Mouse (Mus musculus) limb, embryonic 15.5 days (tissue): Measurements from ENCODE around the gene Cdkn2aip. TPM values are rescaled to one million over a fixed set of nuclear protein-coding genes. Genes with fewer than 3 reads are reported as not detected.

ENCODE experiments used
- ATAC-seq: fragments of 200-750 bp; cut with Nextera tagmentation; 2 replicates; pipeline ENCODE4 v1.8.0; 2017; ENCODE audit warnings: low read depth, moderate TSS enrichment; ENCODE audit not compliant: insufficient number of reproducible peaks, low FRiP score, low TSS enrichment
- H3K27ac ChIP-seq: fragments of 300-500 bp; sonication (generic); 2 replicates; pipeline ENCODE4 v1.5.1; 2015; ENCODE audit warnings: moderate library complexity, mild to moderate bottlenecking, inconsistent platforms
- H3K27me3 ChIP-seq: fragments of 300-500 bp; sonication (generic); 2 replicates; pipeline ENCODE4 v1.6.1; 2015; ENCODE audit warnings: inconsistent platforms
- H3K36me3 ChIP-seq: fragments of 300-500 bp; sonication (generic); 2 replicates; pipeline ENCODE4 v1.6.1; 2015; ENCODE audit warnings: inconsistent platforms
- H3K4me1 ChIP-seq: fragments of 300-500 bp; sonication (generic); 2 replicates; pipeline ENCODE4 v1.6.1; 2015; ENCODE audit warnings: inconsistent platforms
- H3K4me2 ChIP-seq: fragments of 300-500 bp; sonication (generic); 2 replicates; pipeline ENCODE4 v1.6.1; 2015; ENCODE audit warnings: mild to moderate bottlenecking, inconsistent platforms
- H3K4me3 ChIP-seq: fragments of 300-500 bp; sonication (generic); 2 replicates; pipeline ENCODE4 v1.5.1; 2015; ENCODE audit warnings: mild to moderate bottlenecking, inconsistent platforms
- H3K9ac ChIP-seq: fragments of 300-500 bp; sonication (generic); 2 replicates; pipeline ENCODE4 v1.6.1; 2015; ENCODE audit warnings: inconsistent platforms
- H3K9me3 ChIP-seq: fragments of 300-500 bp; sonication (generic); 2 replicates; pipeline ENCODE4 v1.6.1; 2016; ENCODE audit warnings: inconsistent platforms
- WGBS: fragments of 180-500 bp; shearing (Covaris S2); methylation state at CpG from one replicate; pipeline ENCODE4 v1.1.7; 2015; 5-methylcytosine and 5-hydroxymethylcytosine counted together
- polyA plus RNA-seq: library from polyadenylated mRNA; unstranded; fragments of >200 nt; fragmentation: Nextera tagmentation; extraction: Ambion mirVana; gene quantifications from 2 replicates; pipeline ENCODE4 v1.2.1, GENCODE M21; 2015

Cdkn2aip gene
- polyA plus RNA-seq, 1 experiment from 2014 or later: 22.2 TPM

DNA sequence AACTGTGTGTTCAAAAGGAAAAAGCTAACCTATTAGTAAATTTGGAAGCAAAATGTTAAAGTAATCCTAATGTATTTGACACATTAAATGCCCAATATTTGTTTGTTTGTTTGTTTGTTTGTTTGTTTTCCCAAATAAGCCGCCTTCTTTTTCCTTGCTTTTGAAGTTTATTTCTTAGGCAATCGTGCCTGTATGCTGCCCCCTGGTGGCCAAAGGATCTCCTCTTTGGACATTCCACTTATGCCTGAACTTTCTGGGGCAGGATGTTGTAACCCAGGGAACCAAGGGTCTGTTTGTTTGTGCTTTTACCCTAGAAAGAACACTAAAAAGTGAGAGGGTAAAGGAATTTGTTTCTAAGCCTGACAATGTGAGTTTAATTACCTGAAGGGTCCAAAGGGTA is 20.6 kb downstream of the Cdkn2aip start:
- H3K27ac ChIP-seq: no peak overlapping the region
- no peak for ATAC-seq
- 0 out of 2 replicates have a peak, but pooled peaks cover 4% of the 10 kb centered on the region for H3K4me1 ChIP-seq
- no peaks in the 10 kb centered on the region for H3K9me3 ChIP-seq
- no peak overlapping the region for H3K4me3 ChIP-seq
- no peak overlapping the region for H3K4me2 ChIP-seq
- WGBS: 10% methylated on average over 2 of the region's 2 CpGs
- H3K36me3 ChIP-seq: no peaks in the 10 kb centered on the region
- H3K9ac ChIP-seq: no peak overlapping the region
- H3K27me3 ChIP-seq: no peaks in the 10 kb centered on the region

DNA sequence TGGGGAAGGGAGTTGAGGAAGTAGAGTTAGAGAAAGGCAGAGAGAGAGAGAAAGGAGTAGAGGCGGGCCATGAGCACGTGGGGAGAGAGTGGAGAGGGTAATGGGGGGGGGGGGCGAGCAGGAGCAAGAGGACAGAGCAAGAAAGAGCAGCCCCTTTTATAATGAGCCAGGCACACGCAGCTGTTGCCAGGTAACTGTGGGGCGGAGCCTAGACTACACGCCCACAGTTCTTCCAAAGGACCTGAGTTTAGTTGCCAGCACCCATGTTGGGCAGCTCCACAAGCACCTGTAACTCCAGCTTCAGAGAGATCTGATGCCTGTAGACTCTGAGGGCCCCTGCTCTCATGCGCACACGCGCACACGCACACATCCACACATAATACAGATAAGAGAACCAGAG is 21.9 kb downstream of the Cdkn2aip start:
- no peak for ATAC-seq
- no peaks in the 10 kb centered on the region for H3K9me3 ChIP-seq
- H3K9ac ChIP-seq: no peak overlapping the region
- 0 out of 2 replicates have a peak, but pooled peaks cover 4% of the 10 kb centered on the region for H3K4me1 ChIP-seq
- 80% methylated on average over 9 of the region's 10 CpGs for WGBS
- no peak overlapping the region for H3K27ac ChIP-seq
- H3K36me3 ChIP-seq: no peaks in the 10 kb centered on the region
- H3K4me3 ChIP-seq: no peak overlapping the region
- no peaks in the 10 kb centered on the region for H3K27me3 ChIP-seq
- H3K4me2 ChIP-seq: no peak overlapping the region

DNA sequence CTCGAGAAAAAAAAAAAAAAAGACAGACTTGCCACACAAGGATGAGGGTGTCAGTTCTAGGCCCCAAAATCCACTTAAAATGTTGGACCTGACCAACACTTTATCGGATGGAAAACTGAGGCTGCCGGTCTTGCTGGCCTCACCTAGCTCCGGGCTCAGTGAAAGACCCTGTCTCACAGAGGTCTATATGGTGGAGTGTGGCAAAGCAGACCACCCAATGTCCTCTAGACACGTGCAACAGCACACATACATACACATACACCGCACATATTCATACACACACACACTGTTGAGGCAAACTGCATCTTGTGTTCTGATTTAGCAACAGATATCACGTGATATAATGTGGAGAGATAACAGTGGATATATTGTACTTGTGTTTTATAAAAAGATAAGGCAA is 22.4 kb downstream of the Cdkn2aip start:
- H3K4me3 ChIP-seq: no peak overlapping the region
- H3K9me3 ChIP-seq: no peaks in the 10 kb centered on the region
- no peak overlapping the region for H3K4me2 ChIP-seq
- 0 out of 2 replicates have a peak, but pooled peaks cover 4% of the 10 kb centered on the region for H3K4me1 ChIP-seq
- no peak overlapping the region for H3K9ac ChIP-seq
- WGBS: 61% methylated on average over 7 of the region's 7 CpGs
- no peak for ATAC-seq
- H3K27me3 ChIP-seq: no peaks in the 10 kb centered on the region
- no peak overlapping the region for H3K27ac ChIP-seq
- H3K36me3 ChIP-seq: no peaks in the 10 kb centered on the region

DNA sequence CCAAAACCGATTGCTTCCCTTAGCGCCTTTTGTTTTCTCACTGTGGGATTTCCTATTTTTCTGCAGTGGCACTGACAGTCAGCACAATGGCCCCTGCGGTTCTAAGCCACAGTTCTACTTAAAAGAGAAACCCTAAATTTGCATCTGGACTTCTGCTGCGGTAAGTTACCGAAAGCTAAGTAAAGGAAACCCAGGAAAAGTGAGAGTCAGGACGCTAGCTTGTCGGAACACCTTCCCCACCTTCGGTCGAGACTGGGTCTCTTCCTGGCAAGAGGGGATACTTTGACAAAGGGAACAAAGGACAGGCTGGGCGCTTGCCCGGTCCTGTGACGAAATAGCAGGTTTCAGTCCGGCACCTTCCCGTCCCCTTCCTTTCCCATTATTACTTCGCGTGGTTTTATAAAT is 23.1 kb downstream of the Cdkn2aip start:
- H3K27me3 ChIP-seq: no peaks in the 10 kb centered on the region
- no peak overlapping the region for H3K9ac ChIP-seq
- H3K4me2 ChIP-seq: peak overlapping the region; percentile 41
- no peaks in the 10 kb centered on the region for H3K36me3 ChIP-seq
- no peak for ATAC-seq
- H3K4me1 ChIP-seq: 0 out of 2 replicates have a peak, but pooled peaks cover 4% of the 10 kb centered on the region
- WGBS: 9% methylated on average over 16 of the region's 16 CpGs
- peak overlapping the region; percentile 24 for H3K4me3 ChIP-seq
- H3K9me3 ChIP-seq: no peaks in the 10 kb centered on the region
- no peak overlapping the region for H3K27ac ChIP-seq

DNA sequence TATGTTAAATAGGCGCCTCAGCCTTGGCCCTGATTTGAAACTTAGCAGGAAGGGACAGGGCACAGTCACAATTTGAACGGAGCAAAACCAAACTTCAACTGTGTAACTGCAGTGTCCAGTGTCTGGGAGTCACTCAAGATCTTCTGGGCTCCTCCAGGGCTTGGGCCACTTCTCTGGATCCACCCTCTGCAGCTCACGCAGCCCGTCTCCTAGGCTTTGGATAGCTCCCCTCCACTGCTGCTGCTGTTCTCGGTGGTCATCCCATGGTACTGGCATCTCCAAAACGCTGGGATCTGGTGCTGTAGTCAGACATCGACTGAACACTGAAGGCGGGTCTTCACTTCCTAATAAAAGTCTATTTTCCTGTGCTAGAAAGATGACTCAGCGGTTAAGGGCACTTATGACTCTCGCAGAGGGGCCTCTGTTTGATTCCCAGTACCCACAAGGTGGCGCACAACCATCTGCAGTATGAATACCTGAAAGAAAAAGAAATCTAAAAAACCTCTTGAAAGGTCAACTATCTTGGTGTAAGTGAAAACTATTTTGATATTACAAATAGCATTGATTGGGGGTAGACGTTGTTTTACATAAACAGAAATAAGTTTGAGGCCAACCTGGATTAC is 23.9 kb downstream of the Cdkn2aip start:
- Histone ChIP-seq H3K4me3 (no peak overlapping the region), H3K4me2 (no peak overlapping the region), H3K36me3 (no peaks in the 10 kb centered on the region), H3K27me3 (no peaks in the 10 kb centered on the region), H3K9ac (no peak overlapping the region), H3K4me1 (0 out of 2 replicates have a peak, but pooled peaks cover 4% of the 10 kb centered on the region), H3K27ac (no peak overlapping the region), H3K9me3 (no peaks in the 10 kb centered on the region)
- 65% methylated on average over 12 of the region's 12 CpGs for WGBS
- ATAC-seq: no peak

DNA sequence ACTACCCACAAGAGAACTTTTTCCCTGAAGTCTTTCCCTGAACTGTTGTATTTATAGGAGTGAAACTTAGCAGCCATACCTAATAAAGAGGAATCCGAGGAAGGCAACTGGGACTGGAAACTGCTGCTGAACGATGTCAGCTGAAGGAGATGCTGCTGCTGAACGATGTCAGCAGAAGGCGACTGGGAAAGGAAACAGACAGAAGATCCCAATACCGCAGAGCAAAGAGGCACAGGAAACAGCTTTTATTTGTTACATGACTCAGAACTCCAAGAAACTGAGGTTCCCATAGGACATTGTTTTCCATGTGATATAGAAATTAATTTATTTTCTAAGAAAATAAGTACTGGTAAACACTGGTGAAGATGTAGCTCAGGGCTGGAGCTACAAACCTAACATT is 29.3 kb downstream of the Cdkn2aip start:
- Histone ChIP-seq H3K27me3 (no peaks in the 10 kb centered on the region), H3K4me3 (no peak overlapping the region), H3K36me3 (peaks cover 3% of the 10 kb centered on the region; the same call in 1 of the 2 replicates), H3K4me1 (no peaks in the 10 kb centered on the region), H3K9ac (no peak overlapping the region), H3K9me3 (no peaks in the 10 kb centered on the region), H3K4me2 (no peak overlapping the region), H3K27ac (no peak overlapping the region)
- WGBS: 42% methylated on average over 5 of the region's 5 CpGs
- ATAC-seq: no peak

DNA sequence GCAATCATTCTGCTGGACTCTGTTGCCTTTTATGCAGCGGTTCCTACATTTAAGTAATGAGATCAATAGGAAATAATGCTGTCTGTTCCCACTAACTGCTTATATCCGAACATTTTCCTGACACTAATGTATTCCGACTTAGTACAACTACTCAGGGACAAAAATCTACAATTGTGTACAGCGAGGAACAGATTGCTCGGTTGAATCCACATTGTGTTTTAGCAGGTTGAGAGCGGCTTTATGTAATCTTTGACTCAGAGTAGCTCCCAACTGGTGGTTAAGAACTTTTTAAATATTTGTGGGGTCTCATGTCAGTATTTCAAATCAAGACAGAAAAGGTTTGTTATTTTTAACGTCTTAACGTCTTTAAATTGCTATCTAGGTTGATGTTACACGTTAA is 29.7 kb downstream of the Cdkn2aip start:
- H3K36me3 ChIP-seq: peaks cover 3% of the 10 kb centered on the region; the same call in 1 of the 2 replicates
- no peak overlapping the region for H3K27ac ChIP-seq
- H3K4me3 ChIP-seq: no peak overlapping the region
- no peaks in the 10 kb centered on the region for H3K4me1 ChIP-seq
- H3K27me3 ChIP-seq: no peaks in the 10 kb centered on the region
- ATAC-seq: no peak
- H3K4me2 ChIP-seq: no peak overlapping the region
- no peak overlapping the region for H3K9ac ChIP-seq
- H3K9me3 ChIP-seq: no peaks in the 10 kb centered on the region
- 82% methylated on average over 9 of the region's 9 CpGs for WGBS

DNA sequence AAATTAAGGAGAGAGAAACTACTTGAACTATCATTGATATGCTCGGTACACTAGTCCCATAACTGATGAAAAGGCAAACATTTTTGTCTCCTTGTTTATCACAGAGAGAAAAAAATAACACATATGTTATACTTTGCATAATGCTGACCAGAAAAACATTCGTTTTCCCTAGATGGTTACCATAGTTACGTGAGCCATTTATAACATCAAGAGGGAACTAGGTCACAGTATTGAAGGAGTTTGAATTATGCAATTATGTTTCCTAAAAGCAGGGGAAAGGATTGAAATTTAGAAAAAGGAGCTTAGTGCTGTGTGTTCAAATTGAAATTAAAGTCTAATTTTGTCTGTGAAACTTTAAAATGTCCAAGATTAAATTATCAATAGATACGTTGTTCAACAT is 33.4 kb downstream of the Cdkn2aip start:
- Histone ChIP-seq H3K4me1 (0 out of 2 replicates have a peak, but pooled peaks cover 3% of the 10 kb centered on the region), H3K36me3 (peaks cover 3% of the 10 kb centered on the region; the same call in 1 of the 2 replicates), H3K27ac (no peak overlapping the region), H3K9ac (no peak overlapping the region), H3K4me3 (no peak overlapping the region), H3K9me3 (no peaks in the 10 kb centered on the region), H3K27me3 (no peaks in the 10 kb centered on the region), H3K4me2 (no peak overlapping the region)
- WGBS: 85% methylated on average over 4 of the region's 4 CpGs
- ATAC-seq: no peak

DNA sequence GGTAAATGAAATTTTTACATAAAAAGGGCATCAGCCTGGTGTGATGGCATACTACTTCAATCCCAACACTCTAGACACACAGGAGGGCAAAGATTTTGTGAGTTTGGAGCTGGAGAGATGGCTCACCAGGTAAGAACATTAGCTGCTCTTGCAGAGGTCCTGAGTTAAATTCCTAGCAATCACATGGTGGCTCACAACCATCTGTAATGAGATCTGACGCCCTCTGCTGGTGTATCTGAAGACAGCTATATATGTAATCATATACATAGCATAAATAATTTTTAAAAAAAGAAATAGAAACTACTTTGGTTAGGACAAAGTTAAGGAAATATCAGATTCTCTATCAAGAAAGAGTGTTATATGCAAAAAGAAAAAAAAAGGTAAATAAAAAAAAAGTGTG is 34.1 kb downstream of the Cdkn2aip start:
- Histone ChIP-seq H3K27me3 (no peaks in the 10 kb centered on the region), H3K4me1 (0 out of 2 replicates have a peak, but pooled peaks cover 3% of the 10 kb centered on the region), H3K36me3 (peaks cover 3% of the 10 kb centered on the region; the same call in 1 of the 2 replicates), H3K9me3 (no peaks in the 10 kb centered on the region), H3K4me3 (no peak overlapping the region), H3K9ac (no peak overlapping the region), H3K4me2 (no peak overlapping the region), H3K27ac (no peak overlapping the region)
- 83% methylated on average over 1 of the region's 1 CpGs for WGBS
- ATAC-seq: no peak

DNA sequence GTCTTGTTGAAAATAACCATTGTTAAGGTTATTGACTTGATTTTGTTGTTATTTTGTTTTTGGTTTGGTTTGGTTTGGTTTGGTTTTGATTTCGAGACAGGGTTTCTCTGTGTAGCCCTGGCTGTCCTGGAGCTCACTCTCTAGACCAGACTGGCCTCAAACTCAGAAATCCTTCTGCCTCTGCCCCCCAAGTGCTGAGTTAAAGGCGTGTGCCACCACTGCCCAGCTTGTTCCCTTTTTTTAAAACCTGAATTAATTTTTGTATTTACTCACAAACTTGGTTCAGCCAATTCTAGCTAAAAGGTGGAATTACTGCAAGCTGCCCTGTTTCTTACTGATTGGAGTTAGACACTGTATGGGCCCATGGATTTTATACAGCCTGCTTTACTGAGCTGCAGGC is 37.1 kb downstream of the Cdkn2aip start:
- ATAC-seq: no peak
- Histone ChIP-seq H3K9me3 (no peaks in the 10 kb centered on the region), H3K4me2 (peak overlapping the region; percentile 67), H3K4me1 (0 out of 2 replicates have a peak, but pooled peaks cover 3% of the 10 kb centered on the region), H3K36me3 (no peaks in the 10 kb centered on the region), H3K27me3 (no peaks in the 10 kb centered on the region), H3K4me3 (peak overlapping the region; percentile 98; the same call in 1 of the 2 replicates), H3K9ac (no peak overlapping the region), H3K27ac (no peak overlapping the region)
- 46% methylated on average over 2 of the region's 2 CpGs for WGBS

DNA sequence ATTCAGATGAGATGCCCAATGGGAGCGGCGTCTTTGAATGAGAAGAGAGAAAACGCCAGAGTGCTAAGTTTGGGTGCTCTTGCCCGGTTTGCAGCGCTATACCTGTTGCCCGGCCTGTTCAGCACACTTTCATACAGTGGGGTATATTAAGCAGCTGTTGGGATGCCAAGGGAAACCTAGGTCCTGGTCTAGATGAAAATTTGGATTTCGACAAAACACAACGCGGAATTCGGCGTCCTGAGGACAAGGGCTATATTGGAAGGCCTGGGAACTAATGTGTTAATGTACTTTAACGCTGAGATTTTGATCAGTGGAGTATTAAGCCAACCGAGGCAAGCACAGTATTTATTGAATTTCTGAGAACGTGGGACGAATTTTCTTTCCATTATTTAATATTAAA is 37.5 kb downstream of the Cdkn2aip start:
- ATAC-seq: no peak
- H3K27me3 ChIP-seq: no peaks in the 10 kb centered on the region
- peak overlapping the region; percentile 98 for H3K4me3 ChIP-seq
- H3K9ac ChIP-seq: peak overlapping the region; percentile 26
- H3K4me2 ChIP-seq: peak overlapping the region; percentile 67
- 0 out of 2 replicates have a peak, but pooled peaks cover 3% of the 10 kb centered on the region for H3K4me1 ChIP-seq
- no peaks in the 10 kb centered on the region for H3K36me3 ChIP-seq
- 2% methylated on average over 15 of the region's 15 CpGs for WGBS
- H3K27ac ChIP-seq: peak overlapping the region; percentile 97
- H3K9me3 ChIP-seq: no peaks in the 10 kb centered on the region

DNA sequence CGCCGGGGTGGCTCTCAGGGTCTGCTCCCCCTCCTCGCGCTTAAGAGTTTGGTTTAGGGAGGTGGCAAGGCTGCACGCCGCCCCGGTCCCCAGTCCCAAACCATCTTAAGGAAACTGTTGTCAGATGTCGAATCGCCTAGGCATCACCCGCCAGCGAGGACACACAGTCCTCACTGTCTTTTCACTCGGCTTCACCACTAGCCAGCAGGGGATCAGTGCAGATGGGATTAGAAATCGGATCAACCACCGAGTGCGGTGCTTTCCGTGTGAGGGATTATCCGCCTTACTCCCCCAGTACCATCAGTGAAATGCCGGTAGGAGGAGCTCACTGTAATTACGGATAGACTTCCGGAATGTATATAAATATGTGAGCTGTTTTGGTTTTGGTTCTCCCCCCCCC is 37.9 kb downstream of the Cdkn2aip start:
- Histone ChIP-seq H3K9me3 (no peaks in the 10 kb centered on the region), H3K4me2 (peak overlapping the region; percentile 67), H3K27me3 (no peaks in the 10 kb centered on the region), H3K4me1 (0 out of 2 replicates have a peak, but pooled peaks cover 3% of the 10 kb centered on the region), H3K9ac (peak overlapping the region; percentile 79), H3K4me3 (peak overlapping the region; percentile 98), H3K27ac (peak overlapping the region; percentile 97), H3K36me3 (no peaks in the 10 kb centered on the region)
- WGBS: under 1% methylated on average over 20 of the region's 20 CpGs
- no peak; the same call in 1 of the 2 replicates for ATAC-seq
